Mouse (Mus musculus) forebrain, embryonic 11.5 days (tissue): ENCODE results near the gene Tm6sf2. TPM values are rescaled to one million over a fixed set of nuclear protein-coding genes. Genes with fewer than 3 reads are reported as not detected.

Experiments used
- ATAC-seq: fragments of 200-750 bp; cut with Nextera tagmentation; replicated peaks from 2 replicates; pipeline ENCODE4 v1.8.0; 2017; ENCODE audit warnings: moderate TSS enrichment; ENCODE audit not compliant: low FRiP score
- DNase-seq: peaks from one replicate; pipeline ENCODE4 v3.0.0-alpha.2; 2017; ENCODE audit warnings: low spot score
- H3K27ac ChIP-seq: fragments of 300-500 bp; sonication (generic); 2 replicates; pipeline ENCODE4 v1.5.1; 2014; ENCODE audit warnings: low read depth, low read length
- H3K27me3 ChIP-seq: fragments of 300-500 bp; sonication (generic); 2 replicates; pipeline ENCODE4 v1.6.1; 2014; ENCODE audit warnings: mild to moderate bottlenecking, low read length, mixed read lengths; ENCODE audit not compliant: control insufficient read depth, insufficient read depth
- H3K36me3 ChIP-seq: fragments of 300-500 bp; sonication (generic); 2 replicates; pipeline ENCODE4 v1.6.1; 2014; ENCODE audit warnings: mild to moderate bottlenecking, low read length, moderate library complexity, mixed read lengths; ENCODE audit not compliant: control insufficient read depth, insufficient read depth
- H3K4me1 ChIP-seq: fragments of 300-500 bp; sonication (generic); replicated peaks from 2 replicates; pipeline ENCODE4 v1.6.1; 2014; ENCODE audit warnings: low read length, mixed read lengths; ENCODE audit not compliant: control insufficient read depth, insufficient read depth
- H3K4me2 ChIP-seq: fragments of 300-500 bp; sonication (generic); 2 replicates; pipeline ENCODE4 v1.6.1; 2014; ENCODE audit warnings: low read depth, mild to moderate bottlenecking, low read length, moderate library complexity, mixed read lengths; ENCODE audit not compliant: severe bottlenecking
- H3K4me3 ChIP-seq: fragments of 300-500 bp; sonication (generic); 2 replicates; pipeline ENCODE4 v1.5.1; 2014; ENCODE audit warnings: low read depth, low read length
- H3K9ac ChIP-seq: fragments of 300-500 bp; sonication (generic); 2 replicates; pipeline ENCODE4 v1.6.1; 2014; ENCODE audit warnings: low read length
- H3K9me3 ChIP-seq: fragments of 300-500 bp; sonication (generic); 2 replicates; pipeline ENCODE4 v1.6.1; 2016; ENCODE audit warnings: low read length, mixed read lengths; ENCODE audit not compliant: control insufficient read depth
- WGBS: fragments of 180-500 bp; shearing (Covaris S2); extraction: QIAGEN DNeasy Blood & Tissue Kit; methylation state at CpG from one replicate; pipeline ENCODE4 v1.1.7; 2014; 5-methylcytosine and 5-hydroxymethylcytosine counted together
- microRNA-seq: library from miRNA; unstranded; fragments of <30 nt; microRNA quantifications from one replicate; pipeline ENCODE4, GENCODE M21; 2016; ENCODE audit not compliant: insufficient number of aligned reads
- polyA plus RNA-seq: library from polyadenylated mRNA; unstranded; fragments of >200 nt; fragmentation: Nextera tagmentation; extraction: Ambion mirVana; gene quantifications from 2 replicates; pipeline ENCODE4 v1.2.1, GENCODE M21; 2014

The Tm6sf2 gene
- polyA plus RNA-seq, 1 experiment from 2014 or later, result 0.76 TPM

GRCm38 (mm10) chr8:70118726-70119700 lies 46.3 kb downstream of the Tm6sf2 start:
- peak overlapping the region; percentile 73 for H3K9ac ChIP-seq
- no peaks in the 10 kb centered on the region for H3K36me3 ChIP-seq
- ATAC-seq (peak; percentile 87), DNase-seq (peak; percentile 78)
- no peaks in the 10 kb centered on the region for H3K9me3 ChIP-seq
- peak overlapping the region; percentile 78 for H3K4me2 ChIP-seq
- H3K27ac ChIP-seq, result peak overlapping the region; percentile 91
- H3K27me3 ChIP-seq, result peaks cover 9% of the 10 kb centered on the region
- H3K4me1 ChIP-seq, result peaks cover 2% of the 10 kb centered on the region; the same call in 1 of the 2 replicates
- 5% methylated on average over 17 of the region's 17 CpGs for WGBS
- H3K4me3 ChIP-seq, result peak overlapping the region; percentile 53

GRCm38 (mm10) chr8:70120667-70121066 lies 47.9 kb downstream of the Tm6sf2 start, which contains the start of gene Ncan:
Gene Ncan (minus strand): TSS chr8:70120873.
- Histone ChIP-seq H3K36me3 (no peaks in the 10 kb centered on the region), H3K4me2 (peak within 1 kb of the TSS; percentile 78), H3K4me1 (peaks cover 2% of the 10 kb centered on the region; the same call in 1 of the 2 replicates), H3K9ac (peak within 1 kb of the TSS; percentile 73), H3K27me3 (peaks cover 3% of the 10 kb centered on the region; the same call in 1 of the 2 replicates), H3K27ac (peak within 1 kb of the TSS; percentile 91), H3K4me3 (peak within 1 kb of the TSS; percentile 53), H3K9me3 (no peaks in the 10 kb centered on the region)
- WGBS, result 3% methylated on average over 19 of the region's 19 CpGs
- DNase-seq (peak; percentile 93), ATAC-seq (peak; percentile 76)

GRCm38 (mm10) chr8:70122863-70123262 lies 50.1 kb downstream of the Tm6sf2 start:
- DNase-seq (no peak), ATAC-seq (no peak)
- H3K4me1 ChIP-seq, result peaks cover 2% of the 10 kb centered on the region; the same call in 1 of the 2 replicates
- H3K27ac ChIP-seq, result no peak overlapping the region
- no peak overlapping the region for H3K4me2 ChIP-seq
- no peak overlapping the region for H3K9ac ChIP-seq
- 63% methylated on average over 2 of the region's 2 CpGs for WGBS
- H3K36me3 ChIP-seq, result no peaks in the 10 kb centered on the region
- no peak overlapping the region for H3K4me3 ChIP-seq
- no peaks in the 10 kb centered on the region for H3K9me3 ChIP-seq
- peaks cover 2% of the 10 kb centered on the region; the same call in 1 of the 2 replicates for H3K27me3 ChIP-seq

- H3K4me3 ChIP-seq, result no peak overlapping the region
- WGBS, result 61% methylated on average over 8 of the region's 8 CpGs
These were observed 52.3 kb downstream of the Tm6sf2 start for GRCm38 (mm10) chr8:70124992-70125391.

GRCm38 (mm10) chr8:70128435-70128834 lies 55.7 kb downstream of the Tm6sf2 start:
- no peaks in the 10 kb centered on the region for H3K27me3 ChIP-seq
- ATAC-seq (no peak), DNase-seq (no peak)
- H3K36me3 ChIP-seq, result peaks cover 1% of the 10 kb centered on the region; the same call in 1 of the 2 replicates
- no peak overlapping the region for H3K9ac ChIP-seq
- H3K4me3 ChIP-seq, result no peak overlapping the region
- no peaks in the 10 kb centered on the region for H3K9me3 ChIP-seq
- H3K4me2 ChIP-seq, result no peak overlapping the region
- no peak overlapping the region for H3K27ac ChIP-seq
- 74% methylated on average over 3 of the region's 3 CpGs for WGBS
- peaks cover 2% of the 10 kb centered on the region; the same call in 1 of the 2 replicates for H3K4me1 ChIP-seq

More at GRCm38 (mm10) chr8:70124992-70125391, 52.3 kb downstream of the Tm6sf2 start:
- H3K9ac ChIP-seq, result no peak overlapping the region
- H3K4me1 ChIP-seq, result no peaks in the 10 kb centered on the region
- no peaks in the 10 kb centered on the region for H3K36me3 ChIP-seq
- no peak overlapping the region for H3K27ac ChIP-seq
- H3K9me3 ChIP-seq, result no peaks in the 10 kb centered on the region
- no peak overlapping the region for H3K4me2 ChIP-seq
- ATAC-seq, result no peak
- no peak for DNase-seq
- no peaks in the 10 kb centered on the region for H3K27me3 ChIP-seq

- ATAC-seq (no peak), DNase-seq (no peak)
- H3K36me3 ChIP-seq, result peaks cover 5% of the 10 kb centered on the region; the same call in 1 of the 2 replicates
- H3K9me3 ChIP-seq, result no peaks in the 10 kb centered on the region
- no peak overlapping the region for H3K9ac ChIP-seq
- H3K27ac ChIP-seq, result no peak overlapping the region
- H3K27me3 ChIP-seq, result no peaks in the 10 kb centered on the region
- H3K4me3 ChIP-seq, result no peak overlapping the region
- no peak overlapping the region for H3K4me2 ChIP-seq
- WGBS, result 72% methylated on average over 9 of the region's 9 CpGs
- H3K4me1 ChIP-seq, result peaks cover 2% of the 10 kb centered on the region; the same call in 1 of the 2 replicates
These were observed 56.7 kb downstream of the Tm6sf2 start for GRCm38 (mm10) chr8:70129309-70129952.

Small RNA genes lying within 50 kb of the gene (microRNA-seq; reads per million reads assigned to microRNA genes)
- gene Mir7066, result not detected

Other genes starting within 250 kb of the Tm6sf2 start
- gene Pbx4, start 240.4 kb upstream of the Tm6sf2 start, polyA plus RNA-seq, result 48.7 and 50.3 TPM in 2 replicates
- gene Cilp2, start 185.2 kb upstream of the Tm6sf2 start, polyA plus RNA-seq, result 0.20 and 0.35 TPM in 2 replicates
- gene Tssk6, start 170.7 kb upstream of the Tm6sf2 start, polyA plus RNA-seq, result 5.2 and 6.0 TPM in 2 replicates
- gene Ndufa13, start 170.4 kb upstream of the Tm6sf2 start, polyA plus RNA-seq, result 153 and 155 TPM in 2 replicates
- 4.0 and 4.4 TPM in 2 replicates for gene Yjefn3, start 170.2 kb upstream of the Tm6sf2 start, polyA plus RNA-seq
- gene Gatad2a, start 76.5 kb upstream of the Tm6sf2 start, polyA plus RNA-seq, result 81.7 and 88.6 TPM in 2 replicates
- gene Mau2, start 30.2 kb upstream of the Tm6sf2 start, polyA plus RNA-seq, result 53.8 and 56.4 TPM in 2 replicates
- 44.6 and 45.4 TPM in 2 replicates for gene Sugp1, start 30.1 kb upstream of the Tm6sf2 start, polyA plus RNA-seq
- gene Hapln4, start 10.5 kb downstream of the Tm6sf2 start, polyA plus RNA-seq, result 0.05 TPM in 1 of 2 replicates, not detected in the other
- 51.5 and 60.4 TPM in 2 replicates for gene Ncan, start 47.9 kb downstream of the Tm6sf2 start, polyA plus RNA-seq
- 20.7 and 23.9 TPM in 2 replicates for gene Nr2c2ap, start 58.4 kb downstream of the Tm6sf2 start, polyA plus RNA-seq
- gene Rfxank, start 66.2 kb downstream of the Tm6sf2 start, polyA plus RNA-seq, result 15.2 and 17.6 TPM in 2 replicates
- 40.5 and 41.9 TPM in 2 replicates for gene Borcs8, start 66.6 kb downstream of the Tm6sf2 start, polyA plus RNA-seq
- gene Mef2b, start 66.8 kb downstream of the Tm6sf2 start, polyA plus RNA-seq, result 0.67 and 1.1 TPM in 2 replicates
- 42.5 and 45.1 TPM in 2 replicates for gene Tmem161a, start 99.4 kb downstream of the Tm6sf2 start, polyA plus RNA-seq
- 1.9 and 2.5 TPM in 2 replicates for gene Slc25a42, start 139.4 kb downstream of the Tm6sf2 start, polyA plus RNA-seq
- 60.4 and 74.7 TPM in 2 replicates for gene Sugp2, start 161.3 kb downstream of the Tm6sf2 start, polyA plus RNA-seq
- 31.2 and 35.7 TPM in 2 replicates for gene Armc6, start 161.5 kb downstream of the Tm6sf2 start, polyA plus RNA-seq
- 87.6 and 91.4 TPM in 2 replicates for gene Homer3, start 209.9 kb downstream of the Tm6sf2 start, polyA plus RNA-seq
- 54.4 and 61.5 TPM in 2 replicates for gene Ddx49, start 229.6 kb downstream of the Tm6sf2 start, polyA plus RNA-seq
- gene Cope, start 229.6 kb downstream of the Tm6sf2 start, polyA plus RNA-seq, result 220 and 268 TPM in 2 replicates
- 10.6 and 11.0 TPM in 2 replicates for gene Cers1, start 242.9 kb downstream of the Tm6sf2 start, polyA plus RNA-seq